Comparison of ENCODE assay signal across 20 mouse cellular contexts in genomic region chr6:39423130-39423551, GRCm38 (mm10). TPM values are rescaled to one million over a fixed set of nuclear protein-coding genes. Genes with fewer than 3 reads are reported as not detected.
DNase-seq lines count a peak whose midpoint lies in the region; ATAC-seq and TF ChIP-seq lines count a peak whose summit lies in the region.
"Had no signal": no experiment of that assay in that cellular context is flagged by ENCODE, and none has a peak within 500 bp of the region (broad histone marks: within the 10 kb centered on the region; RNA-seq: fewer than 3 reads in every experiment).

No protein-coding gene starts in this region.

- ATAC-seq in liver, embryonic 13.5 days (ENCODE audit: low read depth), result no peak

- 59% methylated on average over 6 of the region's 6 CpGs for WGBS in bone marrow, adult 2 months
- WGBS in liver, embryonic 13.5 days (ENCODE audit: insufficient replicate concordance), result 35% methylated on average over 6 of the region's 6 CpGs

- H3K4me3 ChIP-seq in bone marrow, adult 2 months (replicated peaks; ENCODE audit: control insufficient read depth, low read depth, low read length), result peak overlapping the region; percentile 24
- 0 out of 2 replicates have a peak overlapping the region, but pooled peaks have one; percentile 3 for H3K4me3 ChIP-seq in liver, embryonic 13.5 days (replicated peaks)
- H3K4me3 ChIP-seq: embryonic facial prominence, embryonic 13.5 days; hindbrain, embryonic 13.5 days; kidney, embryonic 15.5 days; limb, embryonic 15.5 days had no signal

- H3K36me3 ChIP-seq in liver, embryonic 13.5 days, result no peaks in the 10 kb centered on the region
- H3K36me3 ChIP-seq: embryonic facial prominence, embryonic 13.5 days; hindbrain, embryonic 13.5 days; kidney, embryonic 15.5 days; limb, embryonic 15.5 days had no signal

- no peak for TF ChIP-seq CTCF in bone marrow, adult 2 months (IDR thresholded peaks at IDR 0.05; ENCODE audit: control insufficient read depth, insufficient read depth, low read length)

- peaks cover 1% of the 10 kb centered on the region; the same call in 1 of the 2 replicates for H3K4me1 ChIP-seq in bone marrow, adult 2 months (ENCODE audit: control insufficient read depth, insufficient read depth, low read length)
- peaks cover 84% of the 10 kb centered on the region for H3K4me1 ChIP-seq in liver, embryonic 13.5 days (replicated peaks)

- H3K9me3 ChIP-seq in liver, embryonic 13.5 days (replicated peaks), result no peaks in the 10 kb centered on the region
- H3K9me3 ChIP-seq: embryonic facial prominence, embryonic 13.5 days; hindbrain, embryonic 13.5 days; kidney, embryonic 15.5 days; limb, embryonic 15.5 days had no signal

- H3K9ac ChIP-seq in liver, embryonic 13.5 days, result peak overlapping the region; percentile 65
- H3K9ac ChIP-seq: embryonic facial prominence, embryonic 13.5 days; hindbrain, embryonic 13.5 days; kidney, embryonic 15.5 days; limb, embryonic 15.5 days had no signal

- TF ChIP-seq POLR2A in bone marrow, adult 2 months (IDR thresholded peaks at IDR 0.05; ENCODE audit: borderline replicate concordance, control insufficient read depth, low read depth, low read length), result no peak

- H3K27ac ChIP-seq in bone marrow, adult 2 months (ENCODE audit: control insufficient read depth, insufficient read depth, low read depth, low read length, poor library complexity), result peak overlapping the region; percentile 71
- peak overlapping the region; percentile 94 for H3K27ac ChIP-seq in liver, embryonic 13.5 days
- H3K27ac ChIP-seq: embryonic facial prominence, embryonic 13.5 days; hindbrain, embryonic 13.5 days; kidney, embryonic 15.5 days; limb, embryonic 15.5 days had no signal

- peak overlapping the region; percentile 45 for H3K4me2 ChIP-seq in liver, embryonic 13.5 days
- H3K4me2 ChIP-seq: embryonic facial prominence, embryonic 13.5 days; hindbrain, embryonic 13.5 days; kidney, embryonic 15.5 days; limb, embryonic 15.5 days had no signal

- H3K27me3 ChIP-seq in liver, embryonic 13.5 days, result peaks cover 8% of the 10 kb centered on the region

- peak; percentile 15 to 38 for DNase-seq in right cerebral cortex, postnatal 36 days (ENCODE audit: low spot score in 2 of 2)
- no peak for DNase-seq in right cerebral cortex, postnatal 4 days
- no peak for DNase-seq in liver, embryonic 13.5 days
- DNase-seq in spleen, postnatal 36 days (ENCODE audit: low spot score in 2 of 2), result peak; percentile 23 to 26
- no peak for DNase-seq in retina, embryonic 14.5 days (ENCODE audit: low spot score)
- DNase-seq in cerebellum, adult 11 months, result no peak
- no peak for DNase-seq in cerebellum, postnatal 10 days
- DNase-seq: adrenal gland, postnatal 10 days; cerebellum, adult 2 months; gastrocnemius, postnatal 36 days; heart, postnatal 14 days; lung, postnatal 10 days; right cerebral cortex, postnatal 14 days; thymus, postnatal 4 days had no signal

RNA-seq across cellular contexts. Expression of gene Mkrn1, which starts 2.9 kb away (rescaled TPM):
- 291 and 446 TPM in 2 replicates for polyA plus RNA-seq in bone marrow, adult 2 months (2011; ENCODE audit: insufficient read depth, insufficient read length, low replicate concordance, missing spikeins)
- polyA plus RNA-seq in liver, embryonic 13.5 days (2015; fragmentation: Nextera tagmentation; extraction: Ambion mirVana), result 197 and 202 TPM in 2 replicates

RNA-seq across cellular contexts. Expression of gene Rab19, which starts 42.2 kb away (rescaled TPM):
- 2.3 and 2.9 TPM in 2 replicates for polyA plus RNA-seq in bone marrow, adult 2 months (2011; ENCODE audit: insufficient read depth, insufficient read length, low replicate concordance, missing spikeins)
- polyA plus RNA-seq in liver, embryonic 13.5 days (2015; fragmentation: Nextera tagmentation; extraction: Ambion mirVana), result 0.18 and 0.27 TPM in 2 replicates
- polyA plus RNA-seq: cortical plate, adult 2 months had no signal

RNA-seq across cellular contexts. Expression of gene Slc37a3, which starts 45.7 kb away (rescaled TPM):
- polyA plus RNA-seq in bone marrow, adult 2 months (2011; ENCODE audit: insufficient read depth, insufficient read length, low replicate concordance, missing spikeins), result 9.4 and 13.6 TPM in 2 replicates
- 6.8 and 8.0 TPM in 2 replicates for polyA plus RNA-seq in liver, embryonic 13.5 days (2015; fragmentation: Nextera tagmentation; extraction: Ambion mirVana)

Comparison
In these comparisons a context has a peak if more than half of its experiments do, and no peak if none do; other contexts are left out.
1. DNase-seq: peak in right cerebral cortex, postnatal 36 days (2 of 2) and spleen, postnatal 36 days (2 of 2); none in right cerebral cortex, postnatal 4 days (single experiment), liver, embryonic 13.5 days (single experiment), retina, embryonic 14.5 days (single experiment), cerebellum, adult 11 months (single experiment) and cerebellum, postnatal 10 days (0 of 2).